Mouse (Mus musculus) midbrain, embryonic 14.5 days (tissue): Measurements from ENCODE around the gene 4930470P17Rik. TPM values are rescaled to one million over a fixed set of nuclear protein-coding genes. Genes with fewer than 3 reads are reported as not detected.

ENCODE experiments used
- ATAC-seq: fragments of 200-750 bp; cut with Nextera tagmentation; 2 replicates; pipeline ENCODE4 v1.8.0; 2017; ENCODE audit warnings: moderate number of reproducible peaks, moderate library complexity; ENCODE audit not compliant: low FRiP score, low TSS enrichment
- DNase-seq: peaks from one replicate; pipeline ENCODE4 v3.0.0-alpha.2; 2015
- H3K27ac ChIP-seq: fragments of 300-500 bp; sonication (generic); replicated peaks from 2 replicates; pipeline ENCODE4 v1.5.1; 2014; ENCODE audit warnings: mild to moderate bottlenecking, low read depth, low read length, moderate library complexity
- H3K27me3 ChIP-seq: fragments of 300-500 bp; sonication (generic); 2 replicates; pipeline ENCODE4 v1.6.1; 2014; ENCODE audit warnings: low read length, control low read depth, mixed read lengths; ENCODE audit not compliant: control insufficient read depth, insufficient read depth
- H3K36me3 ChIP-seq: fragments of 300-500 bp; sonication (generic); 2 replicates; pipeline ENCODE4 v1.6.1; 2014; ENCODE audit warnings: low read length, control low read depth; ENCODE audit not compliant: control insufficient read depth, insufficient read depth
- H3K4me1 ChIP-seq: fragments of 300-500 bp; sonication (generic); 2 replicates; pipeline ENCODE4 v1.6.1; 2014; ENCODE audit warnings: mild to moderate bottlenecking, antibody characterized with exemption, low read length, control low read depth; ENCODE audit not compliant: control insufficient read depth, insufficient read depth
- H3K4me2 ChIP-seq: fragments of 300-500 bp; sonication (generic); 2 replicates; pipeline ENCODE4 v1.6.1; 2014; ENCODE audit warnings: mild to moderate bottlenecking, low read length, moderate library complexity
- H3K4me3 ChIP-seq: fragments of 300-500 bp; sonication (generic); replicated peaks from 2 replicates; pipeline ENCODE4 v1.5.1; 2014; ENCODE audit warnings: low read depth, low read length
- H3K9ac ChIP-seq: fragments of 300-500 bp; sonication (generic); replicated peaks from 2 replicates; pipeline ENCODE4 v1.6.1; 2014; ENCODE audit warnings: mild to moderate bottlenecking, low read length, moderate library complexity
- H3K9me3 ChIP-seq: fragments of 300-500 bp; sonication (generic); 2 replicates; pipeline ENCODE4 v1.6.1; 2016; ENCODE audit warnings: low read length, control low read depth, mixed read lengths; ENCODE audit not compliant: control insufficient read depth
- WGBS: fragments of 180-500 bp; shearing (Covaris S2); extraction: QIAGEN DNeasy Blood & Tissue Kit; methylation state at CpG from one replicate; pipeline ENCODE4 v1.1.7; 2014; 5-methylcytosine and 5-hydroxymethylcytosine counted together
- polyA plus RNA-seq: library from polyadenylated mRNA; unstranded; fragments of >200 nt; fragmentation: Nextera tagmentation; extraction: Ambion mirVana; gene quantifications from 2 replicates; pipeline ENCODE4 v1.2.1, GENCODE M21; 2014

Gene 4930470P17Rik
- polyA plus RNA-seq, 1 experiment from 2014 or later = not detected

GRCm38 (mm10) chr2:170596726-170597125 lies 5.1 kb downstream of the 4930470P17Rik start:
- WGBS = 0% methylated on average over 1 of the region's 1 CpGs
- no peak overlapping the region for H3K4me3 ChIP-seq
- H3K9me3 ChIP-seq = no peaks in the 10 kb centered on the region
- no peak overlapping the region for H3K4me2 ChIP-seq
- no peaks in the 10 kb centered on the region for H3K27me3 ChIP-seq
- no peak overlapping the region for H3K9ac ChIP-seq
- DNase-seq (peak; percentile 58), ATAC-seq (no peak)
- H3K4me1 ChIP-seq = no peaks in the 10 kb centered on the region
- no peak overlapping the region for H3K27ac ChIP-seq
- H3K36me3 ChIP-seq = no peaks in the 10 kb centered on the region

GRCm38 (mm10) chr2:170592161-170592560 lies 9.7 kb downstream of the 4930470P17Rik start:
- no peak overlapping the region for H3K9ac ChIP-seq
- no peaks in the 10 kb centered on the region for H3K9me3 ChIP-seq
- no peak for ATAC-seq
- H3K36me3 ChIP-seq = no peaks in the 10 kb centered on the region
- no peaks in the 10 kb centered on the region for H3K27me3 ChIP-seq
- WGBS = 74% methylated on average over 6 of the region's 6 CpGs
- no peak overlapping the region for H3K4me2 ChIP-seq
- H3K4me1 ChIP-seq = 0 out of 2 replicates have a peak, but pooled peaks cover under 1% of the 10 kb centered on the region
- H3K27ac ChIP-seq = no peak overlapping the region
- DNase-seq = no peak
- no peak overlapping the region for H3K4me3 ChIP-seq

- DNase-seq = no peak
- H3K9me3 ChIP-seq = no peaks in the 10 kb centered on the region
- WGBS = 80% methylated on average over 9 of the region's 9 CpGs
- H3K36me3 ChIP-seq = no peaks in the 10 kb centered on the region
- no peak overlapping the region for H3K27ac ChIP-seq
- H3K4me1 ChIP-seq = 0 out of 2 replicates have a peak, but pooled peaks cover 2% of the 10 kb centered on the region
- no peak overlapping the region for H3K4me3 ChIP-seq
- no peak overlapping the region for H3K4me2 ChIP-seq
- no peaks in the 10 kb centered on the region for H3K27me3 ChIP-seq
- H3K9ac ChIP-seq = no peak overlapping the region
- no peak for ATAC-seq
Measured at GRCm38 (mm10) chr2:170588369-170588900, 13.4 kb downstream of the 4930470P17Rik start.

- no peak overlapping the region for H3K4me2 ChIP-seq
- H3K9ac ChIP-seq = no peak overlapping the region
- H3K4me1 ChIP-seq = 0 out of 2 replicates have a peak, but pooled peaks cover 2% of the 10 kb centered on the region
- H3K9me3 ChIP-seq = no peaks in the 10 kb centered on the region
- H3K27me3 ChIP-seq = no peaks in the 10 kb centered on the region
- ATAC-seq (no peak), DNase-seq (no peak)
- 96% methylated on average over 13 of the region's 13 CpGs for WGBS
- no peak overlapping the region for H3K27ac ChIP-seq
- no peak overlapping the region for H3K4me3 ChIP-seq
- no peaks in the 10 kb centered on the region for H3K36me3 ChIP-seq
Measured at GRCm38 (mm10) chr2:170584678-170585077, 17.1 kb downstream of the 4930470P17Rik start.

GRCm38 (mm10) chr2:170579551-170579950 lies 22.3 kb downstream of the 4930470P17Rik start:
- no peak overlapping the region for H3K27ac ChIP-seq
- no peak for DNase-seq
- ATAC-seq = no peak
- no peaks in the 10 kb centered on the region for H3K27me3 ChIP-seq
- no peak overlapping the region for H3K4me3 ChIP-seq
- H3K4me1 ChIP-seq = no peaks in the 10 kb centered on the region
- no peak overlapping the region for H3K4me2 ChIP-seq
- H3K9me3 ChIP-seq = no peaks in the 10 kb centered on the region
- no peak overlapping the region for H3K9ac ChIP-seq
- WGBS = 86% methylated on average over 10 of the region's 10 CpGs
- no peaks in the 10 kb centered on the region for H3K36me3 ChIP-seq

GRCm38 (mm10) chr2:170578588-170578987 lies 23.2 kb downstream of the 4930470P17Rik start:
- ATAC-seq (no peak), DNase-seq (no peak)
- Histone ChIP-seq H3K36me3 (no peaks in the 10 kb centered on the region), H3K4me1 (no peaks in the 10 kb centered on the region), H3K9me3 (no peaks in the 10 kb centered on the region), H3K4me2 (no peak overlapping the region), H3K4me3 (no peak overlapping the region), H3K27me3 (no peaks in the 10 kb centered on the region), H3K9ac (no peak overlapping the region), H3K27ac (no peak overlapping the region)
- 78% methylated on average over 5 of the region's 5 CpGs for WGBS

- 91% methylated on average over 3 of the region's 3 CpGs for WGBS
- DNase-seq = no peak
- no peak overlapping the region for H3K4me2 ChIP-seq
- H3K4me1 ChIP-seq = no peaks in the 10 kb centered on the region
- H3K9ac ChIP-seq = no peak overlapping the region
- no peaks in the 10 kb centered on the region for H3K27me3 ChIP-seq
- H3K27ac ChIP-seq = no peak overlapping the region
- no peaks in the 10 kb centered on the region for H3K9me3 ChIP-seq
- ATAC-seq = no peak
- H3K36me3 ChIP-seq = no peaks in the 10 kb centered on the region
- H3K4me3 ChIP-seq = no peak overlapping the region
Measured at GRCm38 (mm10) chr2:170577502-170577901, 24.3 kb downstream of the 4930470P17Rik start.

GRCm38 (mm10) chr2:170576077-170576476 lies 25.7 kb downstream of the 4930470P17Rik start:
- Histone ChIP-seq H3K9me3 (no peaks in the 10 kb centered on the region), H3K4me1 (no peaks in the 10 kb centered on the region), H3K27me3 (no peaks in the 10 kb centered on the region), H3K4me3 (no peak overlapping the region), H3K27ac (no peak overlapping the region), H3K9ac (no peak overlapping the region), H3K36me3 (no peaks in the 10 kb centered on the region), H3K4me2 (no peak overlapping the region)
- ATAC-seq (no peak), DNase-seq (no peak)
- WGBS = 82% methylated on average over 12 of the region's 12 CpGs

GRCm38 (mm10) chr2:170564995-170565394 lies 36.8 kb downstream of the 4930470P17Rik start:
- no peak for DNase-seq
- Histone ChIP-seq H3K9ac (no peak overlapping the region), H3K4me2 (no peak overlapping the region), H3K27me3 (no peaks in the 10 kb centered on the region), H3K36me3 (no peaks in the 10 kb centered on the region), H3K4me1 (no peaks in the 10 kb centered on the region), H3K9me3 (no peaks in the 10 kb centered on the region), H3K27ac (no peak overlapping the region), H3K4me3 (no peak overlapping the region)
- no peak for ATAC-seq
- 94% methylated on average over 8 of the region's 8 CpGs for WGBS
